Mouse (Mus musculus): ENCODE results near the gene Bcl7c.
A peak's percentile ranks its signal among the peaks of the same experiment; 100 is the strongest.
"Not testable (repeated sequence)": the region's sequence is repeated elsewhere in the genome, so short reads cannot be mapped to it uniquely, and the experiment has no call there.

Bcl7c gene

GRCm38 (mm10) chr7:127708207-127709078 is at the start of gene Bcl7c:
TSS of gene Bcl7c (minus strand) at chr7:127708933.
- peak; percentile 95 to 97 for DNase-seq (ENCODE audit: inconsistent age in 2 of 2, low spot score in 1 of 2)

- no peak for DNase-seq (ENCODE audit: inconsistent age in 2 of 2, low spot score in 1 of 2)
Observed at GRCm38 (mm10) chr7:127753741-127754140, 45.0 kb upstream of the Bcl7c start.

- DNase-seq (ENCODE audit: inconsistent age in 2 of 2, low spot score in 1 of 2), result no peak
Observed at GRCm38 (mm10) chr7:127753158-127753557, 44.4 kb upstream of the Bcl7c start.

GRCm38 (mm10) chr7:127752069-127752468 is 43.3 kb upstream of the Bcl7c start:
- DNase-seq (ENCODE audit: inconsistent age in 2 of 2, low spot score in 1 of 2), result peak in 1 of 2 experiments; percentile 25

- DNase-seq (ENCODE audit: inconsistent age in 2 of 2, low spot score in 1 of 2), result no peak
Observed at GRCm38 (mm10) chr7:127751619-127752018, 42.9 kb upstream of the Bcl7c start.

- no peak for DNase-seq (ENCODE audit: inconsistent age in 2 of 2, low spot score in 1 of 2)
Observed at GRCm38 (mm10) chr7:127750131-127751127, 41.7 kb upstream of the Bcl7c start.

- DNase-seq (ENCODE audit: inconsistent age in 2 of 2, low spot score in 1 of 2), result peak in 1 of 2 experiments; percentile 42
Observed at GRCm38 (mm10) chr7:127748235-127748560, 39.5 kb upstream of the Bcl7c start.

- no peak for DNase-seq (ENCODE audit: inconsistent age in 2 of 2, low spot score in 1 of 2)
Observed at GRCm38 (mm10) chr7:127747559-127748234, 39.0 kb upstream of the Bcl7c start.

- peak; percentile 71 to 78 for DNase-seq (ENCODE audit: inconsistent age in 2 of 2, low spot score in 1 of 2)
Observed at GRCm38 (mm10) chr7:127746494-127747491, 38.1 kb upstream of the Bcl7c start.

- peak; percentile 98 to 99 for DNase-seq (ENCODE audit: inconsistent age in 2 of 2, low spot score in 1 of 2)
Observed at GRCm38 (mm10) chr7:127745652-127746493, 37.1 kb upstream of the Bcl7c start.

- peak; percentile 95 to 98 for DNase-seq (ENCODE audit: inconsistent age in 2 of 2, low spot score in 1 of 2)
Observed at GRCm38 (mm10) chr7:127745251-127745651, 36.5 kb upstream of the Bcl7c start.

GRCm38 (mm10) chr7:127744366-127745045 is 35.8 kb upstream of the Bcl7c start, which contains the start of gene Fbxl19:
TSS of gene Fbxl19 (plus strand) at chr7:127744543.
- peak; percentile 78 to 93 for DNase-seq (ENCODE audit: inconsistent age in 2 of 2, low spot score in 1 of 2)

GRCm38 (mm10) chr7:127732066-127732465 is 23.3 kb upstream of the Bcl7c start, which contains the start of gene Ctf2:
TSS of gene Ctf2 (minus strand) at chr7:127732166.
- not testable (repeated sequence) for DNase-seq (ENCODE audit: inconsistent age in 2 of 2, low spot score in 1 of 2)

GRCm38 (mm10) chr7:127730170-127730569 is 21.4 kb upstream of the Bcl7c start:
- no peak for DNase-seq (ENCODE audit: inconsistent age in 2 of 2, low spot score in 1 of 2)

GRCm38 (mm10) chr7:127727898-127728297 is 19.2 kb upstream of the Bcl7c start:
- no peak for DNase-seq (ENCODE audit: inconsistent age in 2 of 2, low spot score in 1 of 2)

- DNase-seq (ENCODE audit: inconsistent age in 2 of 2, low spot score in 1 of 2), result no peak
Observed at GRCm38 (mm10) chr7:127725924-127726323, 17.2 kb upstream of the Bcl7c start.

- DNase-seq (ENCODE audit: inconsistent age in 2 of 2, low spot score in 1 of 2), result no peak
Observed at GRCm38 (mm10) chr7:127725490-127725889, 16.8 kb upstream of the Bcl7c start.

GRCm38 (mm10) chr7:127719258-127719657 is 10.5 kb upstream of the Bcl7c start:
- DNase-seq (ENCODE audit: inconsistent age in 2 of 2, low spot score in 1 of 2), result peak; percentile 51 to 68

Measured in adrenal gland, adult (tissue).